Mouse (Mus musculus) naive thymus-derived CD4-positive, alpha-beta T cell, adult 2 months (primary cell): ENCODE data around the gene Maml3.
A peak's percentile ranks its signal among the peaks of the same experiment; 100 is the strongest.

Experiments
- DNase-seq: peaks from one replicate; pipeline ENCODE4 v3.0.0-alpha.2; 2011; ENCODE audit warnings: low read depth

Gene Maml3

GRCm38 (mm10) chr3:52006721-52007330, 98.0 kb downstream of the Maml3 start:
- DNase-seq, result peak; percentile 26

GRCm38 (mm10) chr3:52003663-52004062, 101.2 kb downstream of the Maml3 start:
- DNase-seq, result no peak

- no peak for DNase-seq
Measured at GRCm38 (mm10) chr3:52001518-52001895, 103.4 kb downstream of the Maml3 start.

GRCm38 (mm10) chr3:52000871-52001517, 103.9 kb downstream of the Maml3 start:
- DNase-seq, result peak; percentile 28

GRCm38 (mm10) chr3:51999671-52000437, 105.0 kb downstream of the Maml3 start:
- peak; percentile 89 for DNase-seq

- DNase-seq, result no peak
Measured at GRCm38 (mm10) chr3:51998511-51999399, 106.1 kb downstream of the Maml3 start.

- no peak for DNase-seq
Measured at GRCm38 (mm10) chr3:51997616-51998015, 107.3 kb downstream of the Maml3 start.

GRCm38 (mm10) chr3:51986507-51986906, 118.4 kb downstream of the Maml3 start:
- DNase-seq, result no peak

- DNase-seq, result no peak
Measured at GRCm38 (mm10) chr3:51981496-51981895, 123.4 kb downstream of the Maml3 start.

GRCm38 (mm10) chr3:51977654-51978352, 127.1 kb downstream of the Maml3 start:
- no peak for DNase-seq

- DNase-seq, result no peak
Measured at GRCm38 (mm10) chr3:51974601-51975000, 130.3 kb downstream of the Maml3 start.

- no peak for DNase-seq
Measured at GRCm38 (mm10) chr3:51974153-51974552, 130.7 kb downstream of the Maml3 start.

- no peak for DNase-seq
Measured at GRCm38 (mm10) chr3:51972576-51972975, 132.3 kb downstream of the Maml3 start.

- no peak for DNase-seq
Measured at GRCm38 (mm10) chr3:51970489-51970888, 134.4 kb downstream of the Maml3 start.

GRCm38 (mm10) chr3:51969451-51969850, 135.4 kb downstream of the Maml3 start:
- DNase-seq, result no peak

- no peak for DNase-seq
Measured at GRCm38 (mm10) chr3:51965841-51966240, 139.0 kb downstream of the Maml3 start.

- DNase-seq, result no peak
Measured at GRCm38 (mm10) chr3:51965436-51965835, 139.4 kb downstream of the Maml3 start.

- DNase-seq, result no peak
Measured at GRCm38 (mm10) chr3:51965008-51965407, 139.9 kb downstream of the Maml3 start.

GRCm38 (mm10) chr3:51963891-51964593, 140.8 kb downstream of the Maml3 start:
- DNase-seq, result no peak

GRCm38 (mm10) chr3:51963151-51963791, 141.6 kb downstream of the Maml3 start:
- DNase-seq, result no peak
